In the genomic region with DNA sequence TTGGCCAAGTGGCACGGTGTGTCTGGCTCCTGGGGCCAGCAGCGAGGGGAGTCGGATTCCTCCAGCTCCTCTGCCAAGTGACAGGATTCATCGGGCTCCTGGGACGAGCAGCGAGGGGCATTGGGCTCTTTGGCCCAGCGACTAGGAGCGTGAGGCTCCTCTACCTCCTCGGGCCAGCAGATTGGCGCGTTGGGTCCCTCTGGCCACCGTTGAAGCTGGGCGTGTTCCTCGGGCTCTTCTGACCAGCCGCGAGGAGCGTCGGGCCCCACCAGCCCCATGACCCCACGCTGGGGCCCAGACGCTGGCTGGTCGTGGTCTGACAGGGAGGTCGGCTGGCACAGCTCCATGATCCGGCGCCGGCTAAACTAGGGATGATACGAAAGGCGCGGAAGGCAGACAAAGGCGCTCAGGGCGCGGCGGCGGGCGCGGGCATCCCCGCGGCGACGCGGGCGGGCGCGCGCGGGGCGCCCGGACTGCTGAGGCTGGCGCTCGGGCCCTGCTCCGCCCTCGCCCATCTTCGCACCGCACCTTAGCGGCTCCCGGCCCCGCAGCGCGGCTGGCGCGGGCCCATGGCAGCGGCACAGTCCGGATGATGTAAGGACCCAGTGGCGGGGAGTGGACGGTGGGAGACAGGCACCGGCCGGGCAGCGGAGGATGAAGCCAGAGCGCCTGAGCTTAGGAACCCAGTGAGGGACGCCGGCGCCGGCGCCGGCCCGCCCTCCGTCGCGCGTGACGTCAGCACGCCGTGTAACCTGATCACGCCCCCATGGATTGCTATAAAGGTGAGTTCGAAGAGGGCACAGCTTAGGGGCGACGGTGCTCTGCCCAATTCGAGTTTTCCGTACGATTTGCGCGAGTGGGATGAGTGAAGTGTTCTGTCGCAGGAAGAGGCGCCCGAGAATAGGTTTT, we compare ENCODE assay signal across 8 mouse cellular contexts. TPM values are rescaled to one million over a fixed set of nuclear protein-coding genes. Genes with fewer than 3 reads are reported as not detected.
DNase-seq lines count a peak whose midpoint lies in the region; ATAC-seq and TF ChIP-seq lines count a peak whose summit lies in the region.

Gene Rab11fip3 (minus strand): TSS at position 725 of the 909 bp plus-strand sequence.

- peak within 1 kb of the TSS; percentile 97 for H3K4me2 ChIP-seq in kidney, embryonic 14.5 days (replicated peaks; ENCODE audit: low read depth, low read length)
- H3K4me2 ChIP-seq in limb, embryonic 15.5 days: peak within 1 kb of the TSS; percentile 96
- peak within 1 kb of the TSS; percentile 99 for H3K4me2 ChIP-seq in midbrain, postnatal 0 days (ENCODE audit: low read depth, low read length, poor library complexity, severe bottlenecking)

- DNase-seq in CD4-positive, CD25-positive, alpha-beta regulatory T cell, adult 2 months (ENCODE audit: low read depth, low spot score): peak; percentile 92
- DNase-seq in brain, embryonic 14.5 days (ENCODE audit: low read depth): peak; percentile 97
- DNase-seq in heart, embryonic 10.5 days (ENCODE audit: low spot score): peak; percentile 92
- peak; percentile 95 for DNase-seq in midbrain, postnatal 0 days (ENCODE audit: low spot score)
- peak; percentile 32 to 54 for DNase-seq in spleen, postnatal 14 days (ENCODE audit: low spot score in 2 of 2)

- peak; percentile 86 for TF ChIP-seq POLR2A in brain, embryonic 14.5 days (IDR thresholded peaks at IDR 0.05; ENCODE audit: borderline replicate concordance, extremely low read depth, insufficient read depth, insufficient read length, poor library complexity, severe bottlenecking)

- H3K27me3 ChIP-seq in heart, embryonic 10.5 days (ENCODE audit: insufficient read depth, poor library complexity, severe bottlenecking): peaks cover 18% of the 10 kb centered on the region; the same call in 1 of the 2 replicates
- no peaks in the 10 kb centered on the region for H3K27me3 ChIP-seq in kidney, embryonic 14.5 days (ENCODE audit: control insufficient read depth, insufficient read depth, low read length)
- H3K27me3 ChIP-seq in limb, embryonic 15.5 days: peaks cover 11% of the 10 kb centered on the region; the same call in 1 of the 2 replicates
- H3K27me3 ChIP-seq in midbrain, postnatal 0 days (ENCODE audit: insufficient read depth, low read length): no peaks in the 10 kb centered on the region

- under 1% methylated on average over 94 of the region's 94 CpGs for WGBS in heart, embryonic 10.5 days
- WGBS in kidney, embryonic 14.5 days: under 1% methylated on average over 69 of the region's 94 CpGs
- WGBS in limb, embryonic 15.5 days: under 1% methylated on average over 93 of the region's 94 CpGs
- under 1% methylated on average over 78 of the region's 94 CpGs for WGBS in midbrain, postnatal 0 days

- peak within 1 kb of the TSS; percentile 91 for H3K27ac ChIP-seq in heart, embryonic 10.5 days
- H3K27ac ChIP-seq in kidney, embryonic 14.5 days (ENCODE audit: low read depth, low read length): peak within 1 kb of the TSS; percentile 43; the same call in 1 of the 2 replicates
- H3K27ac ChIP-seq in limb, embryonic 15.5 days: peak within 1 kb of the TSS; percentile 75
- H3K27ac ChIP-seq in midbrain, postnatal 0 days (ENCODE audit: low read depth, low read length): peak within 1 kb of the TSS; percentile 94

- H3K4me1 ChIP-seq in heart, embryonic 10.5 days: peaks cover 54% of the 10 kb centered on the region
- H3K4me1 ChIP-seq in kidney, embryonic 14.5 days (ENCODE audit: control insufficient read depth, insufficient read depth, low read length): peaks cover 34% of the 10 kb centered on the region
- peaks cover 45% of the 10 kb centered on the region for H3K4me1 ChIP-seq in limb, embryonic 15.5 days
- peaks cover 12% of the 10 kb centered on the region; the same call in 1 of the 2 replicates for H3K4me1 ChIP-seq in midbrain, postnatal 0 days (ENCODE audit: insufficient read depth, low read length)

- no peaks in the 10 kb centered on the region for H3K9me3 ChIP-seq in heart, embryonic 10.5 days
- no peaks in the 10 kb centered on the region for H3K9me3 ChIP-seq in kidney, embryonic 14.5 days (ENCODE audit: control insufficient read depth, low read length)
- no peaks in the 10 kb centered on the region for H3K9me3 ChIP-seq in limb, embryonic 15.5 days
- H3K9me3 ChIP-seq in midbrain, postnatal 0 days (ENCODE audit: low read length): no peaks in the 10 kb centered on the region

- peak within 1 kb of the TSS; percentile 85 for H3K9ac ChIP-seq in kidney, embryonic 14.5 days (ENCODE audit: low read depth, low read length)
- peak within 1 kb of the TSS; percentile 70 for H3K9ac ChIP-seq in limb, embryonic 15.5 days
- peak within 1 kb of the TSS; percentile 83 for H3K9ac ChIP-seq in midbrain, postnatal 0 days (replicated peaks; ENCODE audit: low read length, poor library complexity, severe bottlenecking)

- peaks cover 7% of the 10 kb centered on the region for H3K36me3 ChIP-seq in heart, embryonic 10.5 days
- peaks cover 15% of the 10 kb centered on the region; the same call in 1 of the 2 replicates for H3K36me3 ChIP-seq in kidney, embryonic 14.5 days (ENCODE audit: control insufficient read depth, insufficient read depth, low read length)
- H3K36me3 ChIP-seq in limb, embryonic 15.5 days: peaks cover 5% of the 10 kb centered on the region
- H3K36me3 ChIP-seq in midbrain, postnatal 0 days (ENCODE audit: insufficient read depth, low read length): peaks cover 6% of the 10 kb centered on the region

- no peak for TF ChIP-seq CTCF in brain, embryonic 14.5 days (IDR thresholded peaks at IDR 0.05; ENCODE audit: borderline replicate concordance, extremely low read depth, insufficient read depth, insufficient read length)
- no peak for TF ChIP-seq CTCF in midbrain, postnatal 0 days (IDR thresholded peaks at IDR 0.05)

- peak; percentile 82 for ATAC-seq in erythroblast, adult 5-6 weeks (replicated peaks; ENCODE audit: low FRiP score, poor library complexity, severe bottlenecking)
- ATAC-seq in kidney, embryonic 14.5 days (ENCODE audit: low FRiP score, low TSS enrichment): peak; percentile 90
- peak; percentile 85 for ATAC-seq in limb, embryonic 15.5 days (ENCODE audit: insufficient number of reproducible peaks, low FRiP score, low TSS enrichment, low read depth)
- ATAC-seq in midbrain, postnatal 0 days (ENCODE audit: low FRiP score): peak; percentile 92

- H3K4me3 ChIP-seq in heart, embryonic 10.5 days: peak within 1 kb of the TSS; percentile 92
- peak within 1 kb of the TSS; percentile 82 for H3K4me3 ChIP-seq in kidney, embryonic 14.5 days (ENCODE audit: low read length)
- H3K4me3 ChIP-seq in limb, embryonic 15.5 days: peak within 1 kb of the TSS; percentile 90
- peak within 1 kb of the TSS; percentile 68 for H3K4me3 ChIP-seq in midbrain, postnatal 0 days (ENCODE audit: low read depth, low read length)

RNA-seq across cellular contexts. Expression of gene Rab11fip3, which starts in this region (rescaled TPM):
- 68.5 and 82.4 TPM in 2 replicates for polyA plus RNA-seq in brain, embryonic 14.5 days (2012; rRNA removed)
- not detected in 2 replicates for total RNA-seq in erythroblast, adult 5-6 weeks (2015; ENCODE audit: low replicate concordance)
- total RNA-seq in erythroblast, adult 5-6 weeks (2017; ENCODE audit: low replicate concordance): 0.17 and 0.42 TPM in 2 replicates
- 12.3 and 16.6 TPM in 2 replicates for polyA plus RNA-seq in heart, embryonic 10.5 days (2016; fragmentation: Nextera tagmentation; extraction: Ambion mirVana)
- 15.0 and 24.2 TPM in 2 replicates for polyA plus RNA-seq in kidney, embryonic 14.5 days (2014; fragmentation: Nextera tagmentation; extraction: Ambion mirVana)
- 13.1 and 16.8 TPM in 2 replicates for polyA plus RNA-seq in limb, embryonic 15.5 days (2015; fragmentation: Nextera tagmentation; extraction: Ambion mirVana)
- total RNA-seq in midbrain, postnatal 0 days (2014; rRNA removed): 34.7 and 35.7 TPM in 2 replicates
- polyA plus RNA-seq in midbrain, postnatal 0 days (2015; fragmentation: Nextera tagmentation; extraction: Ambion mirVana): 14.8 and 18.3 TPM in 2 replicates

Comparison
In these comparisons a context has a peak if more than half of its experiments do, and no peak if none do; other contexts are left out.
1. Peak in every context shown above with its lines: DNase-seq, ATAC-seq, H3K4me3 ChIP-seq and H3K27ac ChIP-seq.
2. RNA of gene Rab11fip3 (total RNA-seq): 34.7 to 35.7 TPM in midbrain, postnatal 0 days; 0.17 to 0.42 TPM in erythroblast, adult 5-6 weeks; every median in the first group is over 10 times any median in the second.
3. Peak in ATAC-seq in erythroblast, adult 5-6 weeks; RNA of the gene not detected or under 1 TPM.
4. DNase-seq: peak in every context shown above with its lines; median percentile 97 in brain, embryonic 14.5 days; 95 in midbrain, postnatal 0 days; 92 in CD4-positive, CD25-positive, alpha-beta regulatory T cell, adult 2 months; 92 in heart, embryonic 10.5 days; 43 in spleen, postnatal 14 days.
5. H3K27ac ChIP-seq: peak in every context shown above with its lines; median percentile 94 in midbrain, postnatal 0 days; 91 in heart, embryonic 10.5 days; 75 in limb, embryonic 15.5 days; 43 in kidney, embryonic 14.5 days.